Mouse (Mus musculus) thymus, postnatal 10 days (tissue): ENCODE measurements around the gene BC030870.
"Not testable (repeated sequence)": the region's sequence is repeated elsewhere in the genome, so short reads cannot be mapped to it uniquely, and the experiment has no call there.

Experiments used
- DNase-seq, 2 experiments: peaks; one replicate each; pipeline ENCODE4 v3.0.0; 2021; ENCODE audit warnings: low spot score in 2 of 2

BC030870 gene

DNA sequence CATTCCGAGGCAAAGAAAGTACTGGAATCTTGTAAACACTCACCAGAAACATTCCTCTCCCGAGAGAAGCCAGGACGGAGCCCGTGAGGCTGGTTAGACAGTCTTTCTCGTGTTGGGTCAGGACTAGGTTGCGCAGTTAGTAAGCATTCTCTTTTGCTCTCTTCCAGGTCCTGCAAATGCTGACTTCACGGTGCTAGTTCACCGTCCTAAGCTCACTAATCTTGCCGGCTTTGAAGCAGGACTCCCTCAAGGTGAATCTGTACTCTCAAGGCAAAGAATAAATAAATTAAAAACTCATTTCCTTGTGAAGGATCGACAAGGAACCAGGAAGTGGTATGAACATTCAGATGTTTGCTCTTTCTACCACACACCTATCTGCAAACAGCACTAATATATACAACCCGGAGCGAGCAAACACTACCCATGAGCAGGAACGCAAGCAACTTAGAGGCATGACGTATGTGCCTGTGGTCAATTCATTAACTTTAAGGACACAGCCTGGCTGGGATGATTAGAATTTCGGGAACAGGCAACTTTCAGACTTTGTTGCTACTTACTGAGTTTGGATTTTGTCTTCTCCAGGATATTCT is at the start of gene BC030870:
TSS of gene BC030870 (minus strand) at position 365 of the 590 bp plus-strand sequence.
- no peak for DNase-seq

DNA sequence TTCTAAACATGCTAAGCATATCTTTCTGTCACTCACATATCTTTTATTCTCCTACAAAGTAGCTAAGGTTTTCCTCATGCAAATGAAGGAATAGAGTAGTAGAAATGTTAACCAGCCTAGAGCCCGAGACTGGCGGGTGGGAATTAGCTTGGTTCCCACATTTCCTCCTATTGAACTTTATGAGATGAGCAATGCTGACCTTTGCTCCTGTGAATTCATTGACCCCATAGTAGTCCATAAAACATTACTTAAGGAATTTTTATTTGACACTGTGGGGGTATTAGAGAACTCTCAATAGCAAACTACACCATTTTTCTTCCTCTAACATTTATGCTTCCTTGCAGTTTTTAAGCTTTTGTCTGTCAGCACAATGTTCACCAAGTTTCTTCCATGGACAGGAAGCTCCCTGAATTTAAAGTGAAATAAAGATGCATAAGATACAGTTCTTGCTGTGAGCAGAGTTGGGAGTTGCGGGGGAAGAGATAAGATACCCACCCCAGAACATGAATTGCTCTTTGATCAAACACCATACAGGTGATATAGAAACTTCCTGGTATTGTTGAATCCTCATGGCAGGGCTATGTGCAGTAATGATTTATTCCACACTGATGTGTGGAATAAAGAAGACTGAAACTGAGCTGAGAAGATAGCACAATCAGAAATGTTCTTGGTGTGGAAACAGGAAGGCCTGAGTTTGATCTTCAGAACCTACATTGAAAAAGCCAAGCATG is 45.5 kb upstream of the BC030870 start:
- DNase-seq: no peak

DNA sequence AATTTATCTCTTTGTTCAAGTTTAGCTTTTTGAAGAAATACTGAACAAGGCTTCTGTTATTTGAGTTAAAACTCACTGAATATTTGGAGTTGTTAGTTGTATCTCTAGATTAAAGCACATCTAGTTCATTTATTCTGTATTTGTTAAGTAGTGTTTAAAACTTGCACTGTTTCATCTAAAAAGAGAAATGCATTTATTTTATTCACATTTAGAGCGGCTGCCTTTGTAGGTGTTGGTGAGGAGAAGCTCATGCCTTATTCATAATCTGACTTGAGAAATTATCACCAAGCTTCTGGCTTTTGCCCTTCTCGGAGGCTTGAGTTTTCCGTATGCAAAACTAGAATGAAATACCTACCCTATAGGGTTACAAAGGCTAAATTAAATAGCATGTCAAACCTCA is 39.8 kb upstream of the BC030870 start:
- DNase-seq: no peak

DNA sequence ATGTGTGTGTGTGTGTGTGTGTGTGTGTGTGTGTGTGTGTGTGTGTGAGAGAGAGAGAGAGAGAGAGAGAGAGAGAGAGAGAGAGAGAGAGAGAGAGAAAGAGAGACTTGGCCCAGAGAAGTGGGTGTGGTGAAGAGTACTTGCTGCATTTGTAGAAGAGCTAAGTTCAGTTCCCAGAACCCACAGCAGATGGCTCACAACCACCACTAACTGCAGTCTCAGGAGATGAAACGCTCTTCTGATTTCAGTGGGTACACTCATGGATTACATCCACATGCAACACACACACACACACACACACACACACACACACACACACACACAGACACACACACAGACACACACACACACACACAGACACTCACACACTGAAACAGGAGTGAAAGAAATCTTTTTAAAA is 31.3 kb upstream of the BC030870 start:
- not testable (repeated sequence) for DNase-seq

DNA sequence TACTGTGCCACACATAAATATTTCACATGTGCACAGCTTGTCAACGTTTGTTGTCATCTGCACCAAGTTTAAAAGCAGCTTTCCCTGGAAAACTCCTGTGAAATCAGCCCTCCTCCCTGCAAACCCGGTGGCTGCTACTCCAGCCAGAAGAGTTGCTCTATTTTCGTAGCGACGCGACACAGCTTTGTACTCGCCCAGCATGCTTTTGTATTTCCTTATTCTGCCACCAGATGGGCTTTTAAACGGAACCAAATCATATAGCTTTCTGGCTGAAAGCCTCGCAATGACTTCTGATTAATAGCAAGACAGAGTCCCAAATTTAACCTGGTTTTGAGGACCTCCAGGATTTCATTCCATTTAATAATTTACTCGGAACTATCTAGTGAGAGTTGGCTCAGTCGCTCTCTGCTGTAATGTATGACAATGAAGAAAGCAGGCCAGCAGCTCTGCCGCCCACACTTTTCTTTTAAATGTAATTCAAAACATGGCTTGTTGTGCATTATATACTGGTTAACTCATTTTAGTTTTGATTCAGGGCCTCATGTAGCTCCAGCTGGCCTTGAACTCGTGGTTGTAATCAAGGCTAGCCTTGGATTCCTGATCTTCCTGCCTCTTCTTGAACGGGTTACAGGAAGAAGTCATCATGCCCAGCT is 29.9 kb upstream of the BC030870 start:
- no peak for DNase-seq

DNA sequence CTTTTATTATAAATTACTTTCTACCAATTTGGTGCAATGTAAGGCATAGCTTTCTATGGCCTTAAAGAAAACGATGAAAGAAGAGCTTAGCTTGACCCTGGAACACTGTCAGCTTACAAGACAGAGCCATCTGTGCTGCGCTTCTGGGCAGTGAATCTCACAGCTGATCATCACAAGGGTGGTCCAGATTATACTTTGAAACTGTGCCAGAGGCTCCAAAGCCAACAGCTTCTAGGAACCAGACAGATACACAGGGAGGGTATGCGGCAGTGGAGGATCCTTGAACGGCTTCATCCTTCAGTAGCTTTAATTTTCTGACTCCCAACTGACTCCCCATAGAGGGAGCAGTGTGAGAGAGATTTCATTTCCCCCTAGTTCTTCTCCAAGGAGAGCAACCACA is 28.5 kb upstream of the BC030870 start:
- DNase-seq: no peak

DNA sequence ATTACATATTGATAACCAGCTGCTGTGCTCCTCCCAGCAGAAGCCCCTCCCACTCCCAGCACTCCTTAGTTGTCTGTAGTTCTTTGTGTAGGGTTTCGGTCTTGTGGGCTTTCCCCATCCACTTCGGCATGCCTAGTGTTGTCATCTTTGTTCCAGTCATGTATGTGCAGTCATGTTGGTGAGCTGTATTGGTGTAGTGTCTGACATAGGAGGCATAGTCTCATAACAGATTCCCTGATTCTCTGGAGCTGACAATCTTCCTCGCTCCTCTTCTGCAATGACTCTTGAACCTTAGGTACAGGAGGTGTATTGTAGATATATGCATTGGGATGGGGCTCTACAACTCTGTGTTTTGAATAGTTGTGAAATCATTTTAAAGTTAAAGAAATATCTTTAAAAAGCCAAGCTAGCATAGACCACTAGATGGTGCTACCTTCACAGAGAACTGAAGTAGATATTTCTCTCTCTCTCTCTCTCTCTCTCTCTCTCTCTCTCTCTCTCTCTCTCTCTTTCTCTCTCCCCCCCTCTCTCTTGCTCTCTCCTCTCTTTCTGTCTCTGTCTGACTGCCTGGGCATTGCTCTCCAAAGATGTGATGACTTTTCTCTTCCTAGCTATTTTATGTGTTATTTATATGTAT is 9.6 kb upstream of the BC030870 start:
- no peak for DNase-seq

DNA sequence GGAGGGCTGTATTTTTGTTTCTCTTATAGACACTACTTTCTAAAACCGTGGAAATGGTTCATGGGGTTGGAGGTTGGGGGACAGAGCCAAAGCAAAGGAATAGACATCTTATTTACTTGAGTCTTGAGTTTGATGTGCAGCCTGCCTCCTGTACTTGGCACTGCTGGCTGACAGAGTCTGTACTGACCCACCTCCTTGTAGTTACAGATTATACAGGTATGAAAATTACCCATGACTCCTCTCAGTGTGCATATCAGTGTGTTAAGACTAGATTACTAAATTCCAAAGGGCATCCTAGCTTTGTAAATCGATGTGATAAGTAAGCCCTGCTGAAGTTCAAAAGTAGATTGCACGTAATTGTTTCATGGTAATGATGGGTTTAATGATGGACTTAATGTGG is 2.9 kb downstream of the BC030870 start:
- DNase-seq: no peak

DNA sequence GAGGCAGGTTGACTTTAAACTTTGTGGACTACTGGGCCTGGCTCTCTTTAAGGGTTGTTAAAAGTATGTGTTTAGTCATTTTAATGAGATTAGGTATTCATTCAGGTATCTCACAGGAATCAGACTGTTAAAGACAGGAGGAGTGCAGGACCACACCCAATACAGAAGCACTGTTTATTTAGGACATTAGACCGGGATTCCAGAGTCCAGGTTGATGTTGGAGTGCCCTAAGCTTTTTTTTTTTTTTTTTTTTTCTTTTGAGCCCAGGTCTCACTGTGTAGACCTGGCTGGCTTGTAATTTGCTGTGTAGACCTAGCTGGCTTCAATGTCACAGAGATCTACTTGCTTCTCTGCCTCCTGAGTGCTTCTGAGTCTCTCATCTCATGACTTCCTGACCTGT is 3.3 kb downstream of the BC030870 start:
- DNase-seq: no peak

DNA sequence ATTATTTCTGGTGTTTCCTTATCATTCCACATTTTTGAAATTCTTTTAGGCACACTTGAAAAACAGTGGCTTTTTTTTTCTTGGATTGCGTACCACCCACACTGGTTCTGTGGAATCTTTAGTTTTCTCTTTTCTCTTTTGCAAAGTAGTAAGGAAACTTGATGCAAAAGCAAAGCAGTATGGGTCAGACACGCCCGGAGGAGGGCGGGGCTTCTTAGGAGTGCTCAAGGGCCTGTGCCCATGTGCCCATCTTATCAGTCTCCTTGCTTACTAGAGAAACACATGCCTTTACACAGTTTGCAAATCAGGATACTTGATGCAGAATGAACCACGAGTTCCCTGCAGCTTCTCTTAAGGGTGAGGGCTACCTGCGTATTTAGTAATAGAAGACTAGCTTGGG is 17.3 kb downstream of the BC030870 start:
- no peak for DNase-seq

DNA sequence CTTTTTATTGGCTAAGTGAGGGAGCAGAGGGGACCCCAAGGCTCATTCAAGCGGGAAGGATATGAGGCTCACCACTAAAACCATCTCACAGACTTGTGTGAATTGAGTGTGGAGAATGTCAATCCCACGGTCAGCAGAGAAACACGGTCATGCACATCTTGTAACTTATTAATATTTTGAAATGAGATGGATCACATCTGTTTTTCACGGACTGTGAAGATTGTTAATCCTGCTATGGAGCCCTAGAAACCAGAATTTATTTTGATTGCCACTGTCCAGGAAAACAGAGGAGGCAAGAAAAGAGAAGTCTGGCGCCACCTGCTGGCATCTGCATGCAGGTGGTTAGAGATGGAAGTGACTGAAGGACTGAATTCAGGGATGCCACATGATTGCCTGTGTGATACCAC is 19.1 kb downstream of the BC030870 start:
- peak in 1 of 2 experiments; percentile 27 for DNase-seq

DNA sequence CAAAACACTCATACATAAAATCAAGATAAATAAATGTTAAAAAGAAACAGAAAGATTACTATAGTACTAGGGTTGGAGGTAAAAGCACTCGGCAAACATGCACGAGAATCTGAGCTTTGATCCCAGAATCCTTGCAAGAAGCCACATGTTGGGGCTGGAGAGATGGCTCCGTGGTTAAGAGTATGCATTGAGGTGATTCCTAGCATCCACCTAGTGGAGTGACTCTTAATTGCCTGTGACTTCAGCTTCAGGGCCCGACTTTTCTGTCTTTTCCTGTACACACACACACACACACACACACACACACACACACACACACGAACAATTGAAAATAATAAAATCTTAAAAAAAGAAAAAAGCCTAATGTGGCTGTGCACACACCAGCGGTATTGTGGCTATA is 20.4 kb downstream of the BC030870 start:
- no peak for DNase-seq

DNA sequence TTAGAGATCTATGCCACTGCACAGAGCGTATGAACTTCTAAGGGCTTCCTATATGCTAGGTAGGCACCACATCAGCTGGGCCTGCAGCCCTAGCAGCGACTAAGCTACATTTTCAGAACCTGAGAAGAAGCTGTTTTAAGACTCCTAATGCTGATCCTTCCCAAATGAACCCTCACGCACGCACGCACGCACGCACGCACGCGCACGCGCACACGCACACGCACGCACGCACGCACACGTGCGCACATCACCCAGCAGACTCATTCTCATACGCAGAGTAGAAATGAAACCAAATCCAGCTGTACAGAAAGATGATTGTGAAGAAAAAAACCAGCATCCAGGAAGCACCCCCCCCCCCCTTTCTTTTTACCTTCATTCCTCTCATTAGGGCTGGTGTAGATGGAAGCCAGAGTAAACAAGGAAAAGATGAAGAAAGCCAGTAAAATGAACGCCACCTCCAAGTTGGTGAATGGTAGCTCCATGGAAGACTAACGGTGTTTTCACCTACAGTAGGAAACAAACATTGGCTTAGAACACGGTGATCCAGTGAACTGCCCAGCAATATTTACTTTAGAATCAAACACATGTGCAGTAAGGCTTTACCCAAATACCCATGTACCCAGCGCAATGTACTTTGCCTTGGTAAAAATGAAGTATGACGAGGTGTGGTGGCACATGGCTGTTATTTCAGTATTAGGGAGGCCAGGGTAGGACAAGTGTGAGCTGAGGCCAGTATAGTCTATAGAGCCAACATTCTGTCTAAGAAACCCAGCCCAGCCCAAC is 21.2 kb downstream of the BC030870 start:
- DNase-seq: no peak

DNA sequence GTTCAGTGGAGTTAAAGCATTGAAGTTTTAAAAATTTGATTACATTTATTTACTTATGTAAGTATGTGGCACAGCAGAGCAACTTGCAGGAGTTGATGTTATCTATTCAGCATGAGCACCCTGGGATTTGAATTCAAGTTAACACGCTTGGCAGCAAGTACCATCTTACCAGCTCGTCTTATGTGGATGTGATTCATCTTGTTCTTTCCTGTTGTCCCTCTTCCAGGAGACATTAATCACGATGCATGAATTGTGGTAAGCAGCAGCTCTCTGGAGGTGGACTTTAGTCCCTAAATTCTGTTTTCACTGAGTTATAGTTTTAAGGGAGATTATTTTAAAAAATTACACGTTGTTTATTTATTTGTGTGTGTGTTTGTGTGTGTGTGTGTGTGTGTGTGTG is 25.3 kb downstream of the BC030870 start:
- no peak for DNase-seq

DNA sequence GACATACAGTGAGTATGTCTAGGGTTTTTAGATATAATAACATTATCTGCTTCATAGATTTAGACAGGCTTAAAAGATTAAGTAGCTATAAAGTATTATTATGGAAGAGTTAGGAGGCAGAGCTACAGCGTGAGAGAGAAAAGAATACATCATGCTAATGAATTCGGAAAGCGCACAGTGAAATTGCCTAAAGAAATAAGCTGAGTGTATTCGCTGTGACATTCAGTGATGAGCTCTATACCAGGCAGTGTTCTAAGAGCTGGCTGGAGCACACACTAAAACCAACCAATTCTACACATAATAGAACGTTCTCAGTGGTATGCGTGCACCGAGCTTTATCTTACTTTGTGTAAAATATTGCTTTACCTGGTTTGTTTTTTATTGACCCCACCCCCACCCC is 25.7 kb downstream of the BC030870 start:
- no peak for DNase-seq

DNA sequence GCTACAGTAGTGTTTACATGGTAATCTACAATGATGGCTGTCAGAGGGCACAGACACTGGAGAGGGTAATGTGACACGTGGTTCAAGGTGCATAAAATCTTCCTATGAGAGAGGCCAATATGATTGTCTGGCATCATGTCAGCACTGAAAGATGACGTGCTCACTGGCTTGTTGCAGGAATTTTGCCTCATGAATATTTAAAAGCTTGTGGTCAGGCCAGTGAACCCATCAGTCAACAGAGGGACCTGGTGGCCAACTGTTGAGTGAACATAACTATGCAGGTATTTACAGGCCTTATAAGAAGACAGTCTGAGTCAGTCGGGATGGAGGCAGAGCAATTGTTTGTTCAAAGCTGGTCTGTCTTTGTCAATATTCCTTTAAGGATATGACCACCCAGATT is 29.6 kb downstream of the BC030870 start:
- no peak for DNase-seq

DNA sequence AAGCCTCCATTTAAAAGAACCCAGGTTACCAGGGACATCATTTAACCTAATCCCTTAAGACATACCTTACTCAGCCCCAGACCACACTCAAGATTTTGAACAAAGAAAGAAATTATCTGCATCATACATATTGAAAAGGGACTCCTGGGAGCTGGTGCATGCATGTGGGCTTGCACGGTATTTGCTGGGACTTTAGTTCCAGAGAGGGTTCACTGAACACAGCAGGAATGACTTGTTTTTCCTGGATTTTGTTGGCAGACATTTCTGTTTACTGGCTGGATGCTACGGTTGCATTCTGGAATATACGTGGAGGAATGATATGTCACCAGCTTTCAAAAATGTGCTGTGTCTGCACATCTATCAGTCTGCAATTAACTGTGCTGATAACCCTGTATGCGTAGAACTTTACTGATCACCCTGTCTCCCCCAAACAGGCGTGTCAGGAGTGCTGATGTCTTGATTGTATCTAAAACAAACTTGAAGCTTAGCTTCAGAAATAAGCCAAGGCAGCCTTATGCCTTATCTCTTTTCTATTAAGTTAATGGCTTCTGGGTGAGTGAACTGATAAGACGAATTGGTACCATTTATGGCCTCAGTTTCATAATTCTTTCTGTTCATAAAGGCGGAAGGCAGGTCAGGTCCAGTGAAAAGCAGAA is 31.5 kb downstream of the BC030870 start:
- no peak for DNase-seq

DNA sequence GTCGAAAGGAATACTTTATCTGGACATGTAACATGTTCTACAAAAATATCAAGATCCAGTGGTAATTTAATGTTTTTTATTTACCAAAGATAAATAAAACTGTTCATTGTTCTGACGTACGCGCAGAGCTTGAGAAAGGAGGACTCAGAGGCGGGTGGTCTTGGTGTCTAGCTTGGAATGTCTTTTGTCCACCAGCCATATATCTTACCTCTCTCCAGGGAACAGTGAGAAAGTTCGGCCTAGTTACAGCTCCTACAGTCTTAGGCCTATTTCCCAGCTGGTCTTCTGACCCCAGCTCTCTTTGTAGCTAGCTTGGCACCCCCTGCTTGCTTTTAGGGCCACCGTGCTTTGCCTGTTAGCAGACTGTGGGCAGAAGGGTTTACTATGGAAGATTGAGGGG is 39.6 kb downstream of the BC030870 start:
- no peak for DNase-seq

DNA sequence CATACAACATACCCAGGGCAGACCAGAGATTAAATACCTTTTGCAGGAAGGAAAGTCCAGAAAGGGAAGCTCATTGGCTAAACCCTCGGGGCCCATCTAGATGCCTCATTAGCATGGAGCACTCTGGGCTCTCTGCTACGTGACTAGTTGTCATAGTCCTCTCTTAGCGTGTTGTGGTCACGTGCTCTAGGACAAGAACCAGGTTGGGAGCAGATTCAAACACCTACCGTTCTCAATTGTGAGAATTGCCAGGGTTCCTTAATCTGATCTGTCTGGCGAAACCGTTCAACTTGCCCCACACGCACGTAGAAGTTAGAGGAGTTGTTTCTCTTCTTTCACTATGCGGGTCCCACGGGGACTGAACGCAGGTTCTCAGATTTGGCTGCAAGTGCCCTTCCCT is 41.2 kb downstream of the BC030870 start:
- DNase-seq: no peak

DNA sequence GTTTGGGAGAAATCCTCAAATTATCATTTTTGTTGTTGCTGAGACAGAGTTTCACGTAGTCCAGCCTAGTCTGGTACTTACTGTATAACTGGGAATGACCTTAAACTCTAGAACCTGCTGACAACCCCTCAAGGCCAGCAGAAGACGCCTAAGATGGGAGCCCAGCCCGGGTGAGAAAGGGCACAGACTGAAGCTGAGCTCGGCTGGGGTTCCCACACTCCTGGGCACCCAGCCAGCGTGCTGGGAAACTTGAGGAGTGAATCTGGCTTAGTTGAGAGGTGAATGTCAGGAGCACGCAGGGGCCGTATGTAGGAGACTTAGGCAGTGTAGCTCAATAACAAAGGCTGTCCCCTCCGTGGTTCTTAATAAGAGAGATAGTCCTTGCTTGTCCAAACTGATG is 41.7 kb downstream of the BC030870 start:
- DNase-seq: no peak

DNA sequence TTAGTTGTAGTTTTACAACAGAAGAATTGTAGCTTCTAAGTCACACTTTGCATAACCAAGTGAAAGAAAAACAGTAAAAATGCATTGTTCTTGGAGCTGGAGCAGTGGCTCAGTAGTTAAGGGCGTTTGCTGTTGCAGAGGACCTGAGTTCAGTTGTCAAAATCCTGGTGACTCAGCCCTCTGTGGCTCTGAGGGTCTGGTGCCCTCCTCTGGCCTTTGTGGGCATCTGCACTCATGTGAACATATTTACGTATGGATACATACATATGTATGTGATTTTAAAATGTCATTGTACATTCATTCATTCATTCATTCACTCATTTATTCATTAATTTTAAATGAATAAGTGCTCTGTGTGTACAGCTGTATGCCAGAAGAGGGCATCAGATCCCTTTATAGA is 43.7 kb downstream of the BC030870 start:
- no peak for DNase-seq
